Mouse (Mus musculus): Measurements from ENCODE around the gene Gm3233.
"Not testable (repeated sequence)": the region's sequence is repeated elsewhere in the genome, so short reads cannot be mapped to it uniquely, and the experiment has no call there.

Gene Gm3233

GRCm38 (mm10) chr10:77759582-77759981, at the start of gene Gm3233:
Gene Gm3233 (minus strand): TSS chr10:77759682.
- DNase-seq (ENCODE audit: low spot score in 2 of 2) = not testable (repeated sequence)

- no peak for DNase-seq (ENCODE audit: low spot score in 2 of 2)
These were observed 44.6 kb upstream of the Gm3233 start for GRCm38 (mm10) chr10:77804095-77804494.

- DNase-seq (ENCODE audit: low spot score in 2 of 2) = no peak
These were observed 39.5 kb upstream of the Gm3233 start, which contains the start of gene Gm19668 for GRCm38 (mm10) chr10:77798921-77799508. Gene Gm19668 (minus strand): TSS chr10:77799133.

- not testable (repeated sequence) for DNase-seq (ENCODE audit: low spot score in 2 of 2)
These were observed 38.9 kb upstream of the Gm3233 start for GRCm38 (mm10) chr10:77798164-77798920.

- DNase-seq (ENCODE audit: low spot score in 2 of 2) = no peak
These were observed 38.2 kb upstream of the Gm3233 start for GRCm38 (mm10) chr10:77797677-77798076.

GRCm38 (mm10) chr10:77794976-77795375, 35.5 kb upstream of the Gm3233 start, which contains the start of gene Gm9639:
Gene Gm9639 (minus strand): TSS chr10:77795076.
- DNase-seq (ENCODE audit: low spot score in 2 of 2) = no peak

- no peak for DNase-seq (ENCODE audit: low spot score in 2 of 2)
These were observed 29.1 kb upstream of the Gm3233 start for GRCm38 (mm10) chr10:77788621-77789020.

GRCm38 (mm10) chr10:77787876-77788275, 28.4 kb upstream of the Gm3233 start, which contains the start of gene Gm7137:
Gene Gm7137 (minus strand): TSS chr10:77788200.
- not testable (repeated sequence) for DNase-seq (ENCODE audit: low spot score in 2 of 2)

- not testable (repeated sequence) for DNase-seq (ENCODE audit: low spot score in 2 of 2)
These were observed 23.9 kb upstream of the Gm3233 start for GRCm38 (mm10) chr10:77783396-77783795.

- not testable (repeated sequence) for DNase-seq (ENCODE audit: low spot score in 2 of 2)
These were observed 23.0 kb upstream of the Gm3233 start, which contains the start of gene Gm3250 for GRCm38 (mm10) chr10:77782442-77782841. Gene Gm3250 (minus strand): TSS chr10:77782542.

- not testable (repeated sequence) for DNase-seq (ENCODE audit: low spot score in 2 of 2)
These were observed 17.4 kb upstream of the Gm3233 start, which contains the start of gene Gm7138 for GRCm38 (mm10) chr10:77776844-77777243. Gene Gm7138 (minus strand): TSS chr10:77776944.

GRCm38 (mm10) chr10:77772142-77772541, 12.7 kb upstream of the Gm3233 start:
- DNase-seq (ENCODE audit: low spot score in 2 of 2) = not testable (repeated sequence)

- not testable (repeated sequence) for DNase-seq (ENCODE audit: low spot score in 2 of 2)
These were observed 11.7 kb upstream of the Gm3233 start, which contains the start of gene Gm3238 for GRCm38 (mm10) chr10:77771225-77771624. Gene Gm3238 (minus strand): TSS chr10:77771325.

- DNase-seq (ENCODE audit: low spot score in 2 of 2) = no peak
These were observed 10.2 kb upstream of the Gm3233 start for GRCm38 (mm10) chr10:77769727-77770126.

- DNase-seq (ENCODE audit: low spot score in 2 of 2) = no peak
These were observed 6.0 kb downstream of the Gm3233 start for GRCm38 (mm10) chr10:77753448-77753847.

GRCm38 (mm10) chr10:77752312-77752711, 7.2 kb downstream of the Gm3233 start:
- not testable (repeated sequence) for DNase-seq (ENCODE audit: low spot score in 2 of 2)

GRCm38 (mm10) chr10:77751254-77751653, 8.2 kb downstream of the Gm3233 start, which contains the start of gene Gm9736:
Gene Gm9736 (minus strand): TSS chr10:77751354.
- DNase-seq (ENCODE audit: low spot score in 2 of 2) = not testable (repeated sequence)

GRCm38 (mm10) chr10:77750686-77751085, 8.8 kb downstream of the Gm3233 start:
- not testable (repeated sequence) for DNase-seq (ENCODE audit: low spot score in 2 of 2)

GRCm38 (mm10) chr10:77741924-77742688, 17.4 kb downstream of the Gm3233 start, which contains the start of gene Gm18596:
Gene Gm18596 (minus strand): TSS chr10:77742638.
- DNase-seq (ENCODE audit: low spot score in 2 of 2) = not testable (repeated sequence)

- DNase-seq (ENCODE audit: low spot score in 2 of 2) = no peak
These were observed 20.6 kb downstream of the Gm3233 start for GRCm38 (mm10) chr10:77738929-77739328.

- no peak for DNase-seq (ENCODE audit: low spot score in 2 of 2)
These were observed 23.6 kb downstream of the Gm3233 start for GRCm38 (mm10) chr10:77735928-77736327.

GRCm38 (mm10) chr10:77729241-77729640, 30.2 kb downstream of the Gm3233 start:
- DNase-seq (ENCODE audit: low spot score in 2 of 2) = no peak
